Mouse (Mus musculus) thymus, adult 2 months (tissue): ENCODE results near the gene Arid4b.

ENCODE experiments used
- CTCF ChIP-seq: fragments of 200-500 bp; IDR thresholded peaks from 2 replicates; pipeline ENCODE4 v1.5.1; 2012; ENCODE audit warnings: mild to moderate bottlenecking, control low read depth, low read length, moderate library complexity, borderline replicate concordance; ENCODE audit not compliant: control insufficient read depth, poor library complexity, insufficient read depth; ENCODE audit errors: extremely low read depth
- POLR2A ChIP-seq: fragments of 200-500 bp; IDR thresholded peaks from 2 replicates; pipeline ENCODE4 v1.6.1; 2012; ENCODE audit warnings: mild to moderate bottlenecking, low read length, control low read depth, moderate library complexity; ENCODE audit not compliant: control insufficient read depth, poor library complexity, insufficient read depth; ENCODE audit errors: extremely low read depth

GRCm38 (mm10) chr13:14014540-14014939, 48.5 kb upstream of the Arid4b start:
- TF ChIP-seq POLR2A (no peak), CTCF (no peak)
